Mouse (Mus musculus) liver, embryonic 16.5 days (tissue): Measurements from ENCODE around the gene Plscr2. TPM values are rescaled to one million over a fixed set of nuclear protein-coding genes. Genes with fewer than 3 reads are reported as not detected.

Experiments used
- ATAC-seq: fragments of 200-750 bp; cut with Nextera tagmentation; 2 replicates; pipeline ENCODE4 v1.8.0; 2017; ENCODE audit warnings: low read depth, mild to moderate bottlenecking, moderate number of reproducible peaks, moderate library complexity
- H3K27ac ChIP-seq: fragments of 300-500 bp; sonication (generic); 2 replicates; pipeline ENCODE4 v1.5.1; 2014; ENCODE audit warnings: mild to moderate bottlenecking, low read length
- H3K27me3 ChIP-seq: fragments of 300-500 bp; sonication (generic); 2 replicates; pipeline ENCODE4 v1.6.1; 2014; ENCODE audit warnings: low read depth, low read length, mixed read lengths; ENCODE audit not compliant: control insufficient read depth, insufficient read depth
- H3K36me3 ChIP-seq: fragments of 300-500 bp; sonication (generic); 2 replicates; pipeline ENCODE4 v1.6.1; 2014; ENCODE audit warnings: mild to moderate bottlenecking; ENCODE audit not compliant: control insufficient read depth, insufficient read depth
- H3K4me1 ChIP-seq: fragments of 300-500 bp; sonication (generic); 2 replicates; pipeline ENCODE4 v1.6.1; 2014; ENCODE audit warnings: low read depth, low read length, mixed read lengths; ENCODE audit not compliant: control insufficient read depth
- H3K4me2 ChIP-seq: fragments of 300-500 bp; sonication (generic); 2 replicates; pipeline ENCODE4 v1.6.1; 2014; ENCODE audit warnings: low read depth, low read length, mixed read lengths
- H3K4me3 ChIP-seq: fragments of 300-500 bp; sonication (generic); 2 replicates; pipeline ENCODE4 v1.5.1; 2014; ENCODE audit warnings: low read depth, mild to moderate bottlenecking, low read length
- H3K9ac ChIP-seq: fragments of 300-500 bp; sonication (generic); 2 replicates; pipeline ENCODE4 v1.6.1; 2014; ENCODE audit warnings: low read depth, low read length
- H3K9me3 ChIP-seq: fragments of 300-500 bp; sonication (generic); replicated peaks from 2 replicates; pipeline ENCODE4 v1.6.1; 2016; ENCODE audit warnings: low read length; ENCODE audit not compliant: control insufficient read depth
- WGBS: fragments of 180-500 bp; shearing (Covaris S2); extraction: QIAGEN DNeasy Blood & Tissue Kit; methylation state at CpG from one replicate; pipeline ENCODE4 v1.1.7; 2014; ENCODE audit not compliant: insufficient replicate concordance; 5-methylcytosine and 5-hydroxymethylcytosine counted together
- polyA plus RNA-seq: library from polyadenylated mRNA; unstranded; fragments of >200 nt; fragmentation: Nextera tagmentation; extraction: Ambion mirVana; gene quantifications from 2 replicates; pipeline ENCODE4 v1.2.1, GENCODE M21; 2015

Gene Plscr2
- 0.72 and 0.92 TPM in 2 replicates for polyA plus RNA-seq

- H3K4me3 ChIP-seq: no peak within 1 kb of the TSS
- WGBS: 62% methylated on average over 9 of the region's 9 CpGs
- H3K4me1 ChIP-seq: peaks cover 25% of the 10 kb centered on the region
- H3K9me3 ChIP-seq: no peaks in the 10 kb centered on the region
- 0 out of 2 replicates have a peak, but pooled peaks cover 1% of the 10 kb centered on the region for H3K36me3 ChIP-seq
- no peak for ATAC-seq
- H3K27me3 ChIP-seq: no peaks in the 10 kb centered on the region
- H3K9ac ChIP-seq: no peak within 1 kb of the TSS
- H3K4me2 ChIP-seq: no peak within 1 kb of the TSS
- H3K27ac ChIP-seq: peak within 1 kb of the TSS; percentile 65
These were observed at the start of gene Plscr2 for GRCm38 (mm10) chr9:92275486-92276207. Gene Plscr2 (plus strand): TSS chr9:92275602.

- H3K4me1 ChIP-seq: no peaks in the 10 kb centered on the region; the same call in 1 of the 2 replicates
- no peak overlapping the region for H3K4me3 ChIP-seq
- H3K36me3 ChIP-seq: no peaks in the 10 kb centered on the region
- H3K4me2 ChIP-seq: no peak overlapping the region
- ATAC-seq: no peak
- H3K9ac ChIP-seq: no peak overlapping the region
- WGBS: 21% methylated on average over 3 of the region's 3 CpGs
- no peak overlapping the region for H3K27ac ChIP-seq
- no peaks in the 10 kb centered on the region for H3K27me3 ChIP-seq
- no peaks in the 10 kb centered on the region for H3K9me3 ChIP-seq
These were observed 49.2 kb upstream of the Plscr2 start for GRCm38 (mm10) chr9:92226127-92226655.

- Histone ChIP-seq H3K9ac (no peak overlapping the region), H3K27me3 (no peaks in the 10 kb centered on the region), H3K27ac (no peak overlapping the region), H3K4me3 (no peak overlapping the region), H3K4me2 (no peak overlapping the region), H3K36me3 (no peaks in the 10 kb centered on the region), H3K4me1 (no peaks in the 10 kb centered on the region), H3K9me3 (no peaks in the 10 kb centered on the region)
- no peak for ATAC-seq
- 27% methylated on average over 3 of the region's 3 CpGs for WGBS
These were observed 48.6 kb upstream of the Plscr2 start for GRCm38 (mm10) chr9:92226795-92227194.

- Histone ChIP-seq H3K36me3 (no peaks in the 10 kb centered on the region), H3K27me3 (no peaks in the 10 kb centered on the region), H3K4me2 (no peak overlapping the region), H3K9me3 (no peaks in the 10 kb centered on the region), H3K4me3 (no peak overlapping the region), H3K4me1 (no peaks in the 10 kb centered on the region), H3K9ac (no peak overlapping the region), H3K27ac (no peak overlapping the region; the same call in 1 of the 2 replicates)
- WGBS: 58% methylated on average over 16 of the region's 16 CpGs
- peak; percentile 45; the same call in 1 of the 2 replicates for ATAC-seq
These were observed 46.3 kb upstream of the Plscr2 start for GRCm38 (mm10) chr9:92228867-92229832.

- Histone ChIP-seq H3K9me3 (no peaks in the 10 kb centered on the region), H3K27me3 (no peaks in the 10 kb centered on the region), H3K4me1 (no peaks in the 10 kb centered on the region), H3K36me3 (no peaks in the 10 kb centered on the region), H3K9ac (no peak overlapping the region), H3K4me2 (no peak overlapping the region), H3K27ac (no peak overlapping the region; the same call in 1 of the 2 replicates), H3K4me3 (no peak overlapping the region)
- 38% methylated on average over 2 of the region's 2 CpGs for WGBS
- no peak for ATAC-seq
These were observed 45.6 kb upstream of the Plscr2 start for GRCm38 (mm10) chr9:92229833-92230205.

- Histone ChIP-seq H3K27me3 (no peaks in the 10 kb centered on the region), H3K9ac (no peak overlapping the region), H3K4me3 (no peak overlapping the region), H3K9me3 (no peaks in the 10 kb centered on the region), H3K36me3 (no peaks in the 10 kb centered on the region), H3K27ac (no peak overlapping the region), H3K4me1 (no peaks in the 10 kb centered on the region), H3K4me2 (no peak overlapping the region)
- 71% methylated on average over 11 of the region's 11 CpGs for WGBS
- ATAC-seq: no peak
These were observed 40.4 kb upstream of the Plscr2 start for GRCm38 (mm10) chr9:92234901-92235458.

- ATAC-seq: no peak
- no peak overlapping the region for H3K4me2 ChIP-seq
- 57% methylated on average over 7 of the region's 7 CpGs for WGBS
These were observed 26.5 kb upstream of the Plscr2 start for GRCm38 (mm10) chr9:92248773-92249446.

GRCm38 (mm10) chr9:92249447-92249852 lies 26.0 kb upstream of the Plscr2 start, which contains the start of gene Plscr1:
Gene Plscr1 (plus strand): TSS chr9:92249750.
- peaks cover 8% of the 10 kb centered on the region for H3K4me1 ChIP-seq
- peak within 1 kb of the TSS; percentile 69 for H3K9ac ChIP-seq
- peak within 1 kb of the TSS; percentile 91 for H3K27ac ChIP-seq
- H3K9me3 ChIP-seq: no peaks in the 10 kb centered on the region
- no peaks in the 10 kb centered on the region for H3K27me3 ChIP-seq
- WGBS: 30% methylated on average over 7 of the region's 7 CpGs
- H3K4me3 ChIP-seq: peak within 1 kb of the TSS; percentile 72
- peak within 1 kb of the TSS; percentile 69 for H3K4me2 ChIP-seq
- no peaks in the 10 kb centered on the region for H3K36me3 ChIP-seq
- no peak for ATAC-seq

More at GRCm38 (mm10) chr9:92248773-92249446, 26.5 kb upstream of the Plscr2 start:
- Histone ChIP-seq H3K4me3 (no peak overlapping the region), H3K4me1 (peaks cover 5% of the 10 kb centered on the region), H3K9ac (no peak overlapping the region), H3K36me3 (no peaks in the 10 kb centered on the region), H3K9me3 (no peaks in the 10 kb centered on the region), H3K27me3 (no peaks in the 10 kb centered on the region), H3K27ac (no peak overlapping the region)
